In the genomic region with DNA sequence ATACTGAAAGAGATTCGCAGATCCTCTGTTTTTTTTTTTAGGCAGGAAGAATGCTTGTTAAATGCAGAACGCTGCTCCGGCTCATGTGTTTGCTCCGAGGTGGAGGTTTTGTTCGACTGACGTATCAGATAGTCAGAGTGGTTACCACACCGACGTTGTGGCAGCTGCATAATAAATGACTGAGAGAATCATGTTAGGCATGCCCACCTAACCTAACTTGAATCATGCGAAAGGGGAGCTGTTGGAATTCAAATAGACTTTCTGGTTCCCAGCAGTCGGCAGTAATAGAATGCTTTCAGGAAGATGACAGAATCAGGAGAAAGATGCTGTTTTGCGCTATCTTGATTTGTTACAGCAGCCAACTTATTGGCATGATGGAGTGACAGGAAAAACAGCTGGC, we compare ENCODE assay signal across 9 mouse cellular contexts.
A peak's percentile ranks its signal among the peaks of the same experiment; 100 is the strongest.
DNase-seq lines count a peak whose midpoint lies in the region; ATAC-seq lines count a peak whose summit lies in the region.
"Had no signal": no experiment of that assay in that cellular context is flagged by ENCODE, and none has a peak within 500 bp of the region (broad histone marks: within the 10 kb centered on the region; RNA-seq: fewer than 3 reads in every experiment).

No protein-coding gene starts in this region.

- H3K4me2 ChIP-seq in heart, embryonic 13.5 days = peak overlapping the region; percentile 64
- H3K4me2 ChIP-seq in embryonic facial prominence, embryonic 13.5 days = peak overlapping the region; percentile 52
- peak overlapping the region; percentile 52 for H3K4me2 ChIP-seq in neural tube, embryonic 13.5 days

- no peaks in the 10 kb centered on the region for H3K36me3 ChIP-seq in heart, embryonic 13.5 days
- H3K36me3 ChIP-seq in embryonic facial prominence, embryonic 13.5 days = no peaks in the 10 kb centered on the region
- no peaks in the 10 kb centered on the region for H3K36me3 ChIP-seq in neural tube, embryonic 13.5 days

- H3K27me3 ChIP-seq in heart, embryonic 13.5 days (replicated peaks) = no peaks in the 10 kb centered on the region
- H3K27me3 ChIP-seq in embryonic facial prominence, embryonic 13.5 days = no peaks in the 10 kb centered on the region
- no peaks in the 10 kb centered on the region for H3K27me3 ChIP-seq in neural tube, embryonic 13.5 days

- H3K9ac ChIP-seq in heart, embryonic 13.5 days = peak overlapping the region; percentile 37; the same call in 1 of the 2 replicates
- no peak overlapping the region for H3K9ac ChIP-seq in embryonic facial prominence, embryonic 13.5 days
- H3K9ac ChIP-seq in neural tube, embryonic 13.5 days = peak overlapping the region; percentile 47; the same call in 1 of the 2 replicates

- no peaks in the 10 kb centered on the region for H3K9me3 ChIP-seq in heart, embryonic 13.5 days
- H3K9me3 ChIP-seq in embryonic facial prominence, embryonic 13.5 days = no peaks in the 10 kb centered on the region
- H3K9me3 ChIP-seq in neural tube, embryonic 13.5 days = no peaks in the 10 kb centered on the region

- intact Hi-C loops in heart, postnatal 36 days (cut with DNase I) = no loop called here
- intact Hi-C loops in gastrocnemius, postnatal 14 days (cut with DNase I; ENCODE audit: low total_unique reads) = no loop called here

- DNase-seq in heart, postnatal 36 days = no peak
- peak; percentile 17 for DNase-seq in layer of hippocampus, adult 9-11 months
- DNase-seq in gastrocnemius, postnatal 14 days = no peak

- 21% methylated on average over 11 of the region's 11 CpGs for WGBS in heart, embryonic 13.5 days
- WGBS in embryonic facial prominence, embryonic 13.5 days = 19% methylated on average over 11 of the region's 11 CpGs
- 19% methylated on average over 11 of the region's 11 CpGs for WGBS in neural tube, embryonic 13.5 days

- ATAC-seq in heart, embryonic 13.5 days (ENCODE audit: extremely low read depth, insufficient number of reproducible peaks, low FRiP score, low TSS enrichment) = no peak
- ATAC-seq in embryonic facial prominence, embryonic 13.5 days (ENCODE audit: insufficient number of reproducible peaks, insufficient read depth, low FRiP score, low TSS enrichment, low read depth) = no peak
- ATAC-seq in neural tube, embryonic 13.5 days (ENCODE audit: low read depth) = no peak
- no peak for ATAC-seq in erythroblast, adult 5-6 weeks (replicated peaks; ENCODE audit: low FRiP score, poor library complexity, severe bottlenecking)
- no peak for ATAC-seq in cerebellum, adult (ENCODE audit: insufficient number of reproducible peaks, low FRiP score, low TSS enrichment)

- no peak overlapping the region for H3K27ac ChIP-seq in heart, embryonic 13.5 days (replicated peaks)
- no peak overlapping the region for H3K27ac ChIP-seq in embryonic facial prominence, embryonic 13.5 days
- no peak overlapping the region for H3K27ac ChIP-seq in neural tube, embryonic 13.5 days (replicated peaks)

- no peaks in the 10 kb centered on the region for H3K4me1 ChIP-seq in heart, embryonic 13.5 days
- no peaks in the 10 kb centered on the region for H3K4me1 ChIP-seq in embryonic facial prominence, embryonic 13.5 days
- H3K4me1 ChIP-seq in neural tube, embryonic 13.5 days (replicated peaks) = no peaks in the 10 kb centered on the region

- peak overlapping the region; percentile 43 for H3K4me3 ChIP-seq in heart, embryonic 13.5 days
- H3K4me3 ChIP-seq in embryonic facial prominence, embryonic 13.5 days = peak overlapping the region; percentile 27
- H3K4me3 ChIP-seq in neural tube, embryonic 13.5 days = peak overlapping the region; percentile 33
- H3K4me3 ChIP-seq: myocyte had no signal
